Mouse (Mus musculus) forebrain, embryonic 15.5 days (tissue): ENCODE results near the gene Tex2. TPM values are rescaled to one million over a fixed set of nuclear protein-coding genes. Genes with fewer than 3 reads are reported as not detected.

Experiments used
- ATAC-seq: fragments of 200-750 bp; cut with Nextera tagmentation; replicated peaks from 2 replicates; pipeline ENCODE4 v1.8.0; 2017; ENCODE audit warnings: mild to moderate bottlenecking, moderate TSS enrichment, moderate library complexity
- H3K27ac ChIP-seq: fragments of 300-500 bp; sonication (generic); replicated peaks from 2 replicates; pipeline ENCODE4 v1.5.1; 2015; ENCODE audit warnings: mild to moderate bottlenecking, inconsistent platforms
- H3K27me3 ChIP-seq: fragments of 300-500 bp; sonication (generic); 2 replicates; pipeline ENCODE4 v1.6.1; 2015; ENCODE audit warnings: inconsistent platforms
- H3K36me3 ChIP-seq: fragments of 300-500 bp; sonication (generic); 2 replicates; pipeline ENCODE4 v1.6.1; 2015; ENCODE audit warnings: mild to moderate bottlenecking, inconsistent platforms
- H3K4me1 ChIP-seq: fragments of 300-500 bp; sonication (generic); 2 replicates; pipeline ENCODE4 v1.6.1; 2015; ENCODE audit warnings: inconsistent platforms
- H3K4me2 ChIP-seq: fragments of 300-500 bp; sonication (generic); replicated peaks from 2 replicates; pipeline ENCODE4 v1.6.1; 2015; ENCODE audit warnings: mild to moderate bottlenecking, inconsistent platforms
- H3K4me3 ChIP-seq: fragments of 300-500 bp; sonication (generic); 2 replicates; pipeline ENCODE4 v1.5.1; 2015; ENCODE audit warnings: mild to moderate bottlenecking, inconsistent platforms
- H3K9ac ChIP-seq: fragments of 300-500 bp; sonication (generic); replicated peaks from 2 replicates; pipeline ENCODE4 v1.6.1; 2015; ENCODE audit warnings: mild to moderate bottlenecking, inconsistent platforms
- H3K9me3 ChIP-seq: fragments of 300-500 bp; sonication (generic); 2 replicates; pipeline ENCODE4 v1.6.1; 2016; ENCODE audit warnings: inconsistent platforms
- WGBS: fragments of 180-500 bp; shearing (Covaris S2); methylation state at CpG from one replicate; pipeline ENCODE4 v1.1.7; 2015; ENCODE audit warnings: mixed read lengths; 5-methylcytosine and 5-hydroxymethylcytosine counted together
- polyA plus RNA-seq: library from polyadenylated mRNA; unstranded; fragments of >200 nt; fragmentation: Nextera tagmentation; extraction: Ambion mirVana; gene quantifications from 2 replicates; pipeline ENCODE4 v1.2.1, GENCODE M21; 2015

Gene Tex2
- polyA plus RNA-seq, 1 experiment from 2014 or later: 15.2 TPM

DNA sequence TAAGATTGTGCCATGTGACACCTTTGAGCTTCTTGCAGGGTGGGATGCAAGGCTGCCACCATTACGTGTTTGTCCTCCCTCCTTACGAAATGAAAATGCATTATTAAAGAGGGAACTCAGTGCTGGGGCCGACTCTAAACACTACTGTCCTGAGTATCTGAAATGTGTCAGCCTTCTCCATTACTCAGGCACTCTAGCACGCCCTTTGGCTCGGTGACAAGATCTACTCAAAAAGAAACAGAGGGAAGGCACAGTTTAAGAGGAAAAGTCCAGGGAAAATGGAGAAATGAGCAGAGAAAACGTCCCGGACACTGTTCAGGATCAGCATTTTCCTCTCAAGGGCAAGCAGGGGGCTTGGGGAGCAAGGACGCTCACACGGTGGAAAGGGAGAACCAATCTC, 40.3 kb downstream of the Tex2 start:
- Histone ChIP-seq H3K4me3 (no peak overlapping the region), H3K9ac (no peak overlapping the region), H3K9me3 (no peaks in the 10 kb centered on the region), H3K27me3 (no peaks in the 10 kb centered on the region), H3K27ac (no peak overlapping the region), H3K4me2 (no peak overlapping the region), H3K36me3 (no peaks in the 10 kb centered on the region), H3K4me1 (peaks cover 9% of the 10 kb centered on the region; the same call in 1 of the 2 replicates)
- 69% methylated on average over 9 of the region's 9 CpGs for WGBS
- ATAC-seq: no peak

- Histone ChIP-seq H3K4me3 (no peak overlapping the region), H3K4me2 (no peak overlapping the region), H3K27ac (no peak overlapping the region), H3K36me3 (0 out of 2 replicates have a peak, but pooled peaks cover 1% of the 10 kb centered on the region), H3K9ac (no peak overlapping the region), H3K9me3 (no peaks in the 10 kb centered on the region), H3K27me3 (no peaks in the 10 kb centered on the region), H3K4me1 (peaks cover 9% of the 10 kb centered on the region; the same call in 1 of the 2 replicates)
- ATAC-seq: no peak
- 64% methylated on average over 15 of the region's 15 CpGs for WGBS
Measured at GRCm38 (mm10) chr11:106572020-106572782, 41.0 kb downstream of the Tex2 start.

DNA sequence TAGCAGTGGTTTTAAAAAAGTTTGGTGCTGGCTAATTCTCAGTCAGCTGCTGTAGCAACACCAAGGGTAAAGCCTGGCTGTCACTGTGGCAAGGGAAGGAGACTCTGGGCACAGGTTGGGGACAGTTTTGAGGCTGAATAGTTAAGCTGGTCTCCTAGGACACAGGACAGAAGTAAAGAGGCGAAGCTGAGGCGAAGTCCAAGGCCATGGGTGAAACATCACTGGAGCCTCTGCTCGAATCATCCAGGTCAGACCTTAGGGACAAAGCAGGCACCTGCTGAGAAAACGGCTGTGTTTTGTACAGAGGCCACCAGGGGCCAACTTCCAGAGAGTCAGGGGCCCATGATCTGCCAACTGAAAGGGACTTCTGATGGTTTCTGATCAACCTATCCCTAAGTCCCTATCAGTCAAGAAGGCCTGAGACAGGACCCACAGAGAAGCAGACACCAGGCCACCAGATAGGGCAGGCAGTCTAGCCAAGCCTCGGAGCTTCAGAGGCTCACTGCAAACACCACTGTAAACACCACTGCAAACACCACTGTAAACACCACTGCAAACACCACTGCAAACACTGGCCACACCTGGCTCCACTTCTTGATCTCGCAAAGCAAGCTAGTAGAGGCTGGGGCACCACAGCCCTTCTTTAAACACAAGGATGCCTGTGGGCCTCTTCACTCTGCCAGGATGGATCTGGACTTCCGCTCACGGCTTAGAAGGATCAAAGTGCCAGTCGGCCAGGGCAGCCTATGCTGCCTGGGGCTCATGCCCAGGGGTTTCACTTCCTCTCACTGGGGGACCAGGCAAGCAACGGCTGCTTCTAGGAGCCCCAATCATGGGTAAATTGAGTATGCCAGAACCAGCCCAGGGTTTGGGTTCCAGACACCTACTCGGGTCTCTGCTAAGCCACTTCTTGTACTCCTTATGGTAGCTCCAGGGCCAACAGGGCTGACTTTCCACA, 41.9 kb downstream of the Tex2 start:
- Histone ChIP-seq H3K4me2 (no peak overlapping the region), H3K27ac (no peak overlapping the region), H3K9ac (no peak overlapping the region), H3K4me3 (no peak overlapping the region), H3K9me3 (no peaks in the 10 kb centered on the region), H3K27me3 (no peaks in the 10 kb centered on the region), H3K4me1 (peaks cover 9% of the 10 kb centered on the region; the same call in 1 of the 2 replicates), H3K36me3 (peaks cover 10% of the 10 kb centered on the region; the same call in 1 of the 2 replicates)
- no peak for ATAC-seq
- WGBS: 76% methylated on average over 11 of the region's 11 CpGs

GRCm38 (mm10) chr11:106568329-106568960, 44.8 kb downstream of the Tex2 start:
- Histone ChIP-seq H3K9ac (no peak overlapping the region), H3K27me3 (no peaks in the 10 kb centered on the region), H3K4me3 (no peak overlapping the region), H3K27ac (no peak overlapping the region), H3K36me3 (peaks cover 13% of the 10 kb centered on the region; the same call in 1 of the 2 replicates), H3K4me2 (no peak overlapping the region), H3K9me3 (no peaks in the 10 kb centered on the region), H3K4me1 (peaks cover 9% of the 10 kb centered on the region; the same call in 1 of the 2 replicates)
- WGBS: 70% methylated on average over 14 of the region's 14 CpGs
- no peak for ATAC-seq

DNA sequence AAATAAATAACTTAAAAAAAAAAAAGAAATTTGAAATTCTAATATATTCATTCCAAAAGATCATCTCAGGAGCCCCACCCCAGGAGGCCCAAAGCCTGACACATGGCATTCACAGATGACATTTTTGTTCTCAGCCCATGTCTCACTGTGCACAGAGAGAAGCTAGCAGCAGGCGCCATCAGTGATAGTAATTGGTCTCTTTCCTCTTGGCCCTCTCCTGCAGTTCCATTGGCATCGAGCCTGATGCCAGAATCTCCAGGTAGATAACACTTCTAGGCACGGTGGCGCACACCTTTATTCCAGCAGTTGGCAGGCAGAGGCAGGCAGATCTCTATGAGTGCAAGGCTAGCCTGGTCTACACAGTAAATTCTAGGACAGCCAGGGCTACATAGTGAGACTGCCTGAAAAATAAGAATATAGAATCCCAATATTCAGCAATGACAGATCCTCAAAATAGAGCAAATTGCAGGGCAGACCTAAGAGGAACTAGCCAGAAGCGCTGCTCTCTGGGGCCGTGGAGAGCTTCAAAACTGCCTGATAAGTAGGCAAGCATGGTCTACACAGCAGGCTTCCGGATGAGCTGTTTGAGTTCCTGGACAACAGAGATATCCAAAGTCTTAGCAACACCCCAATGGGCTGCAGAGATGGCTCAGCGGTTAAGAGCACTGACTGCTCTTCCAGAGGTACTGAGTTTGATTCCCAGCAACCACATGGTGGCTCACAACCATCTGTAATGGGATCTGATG, 47.0 kb downstream of the Tex2 start:
- WGBS: 94% methylated on average over 8 of the region's 8 CpGs

GRCm38 (mm10) chr11:106564261-106564660, 49.0 kb downstream of the Tex2 start:
- 84% methylated on average over 12 of the region's 12 CpGs for WGBS
- no peak overlapping the region for H3K4me2 ChIP-seq
- H3K27me3 ChIP-seq: no peaks in the 10 kb centered on the region
- no peak for ATAC-seq
- H3K27ac ChIP-seq: no peak overlapping the region
- no peak overlapping the region for H3K4me3 ChIP-seq
- H3K9ac ChIP-seq: no peak overlapping the region
- H3K9me3 ChIP-seq: no peaks in the 10 kb centered on the region
- H3K4me1 ChIP-seq: no peaks in the 10 kb centered on the region
- peaks cover 13% of the 10 kb centered on the region; the same call in 1 of the 2 replicates for H3K36me3 ChIP-seq

More for the DNA sequence above, 47.0 kb downstream of the Tex2 start:
- H3K4me1 ChIP-seq: no peaks in the 10 kb centered on the region
- H3K36me3 ChIP-seq: peaks cover 13% of the 10 kb centered on the region; the same call in 1 of the 2 replicates
- no peak overlapping the region for H3K4me3 ChIP-seq
- no peaks in the 10 kb centered on the region for H3K9me3 ChIP-seq
- H3K4me2 ChIP-seq: no peak overlapping the region
- H3K27ac ChIP-seq: no peak overlapping the region
- H3K27me3 ChIP-seq: no peaks in the 10 kb centered on the region
- H3K9ac ChIP-seq: no peak overlapping the region
- ATAC-seq: no peak

- WGBS: 90% methylated on average over 4 of the region's 4 CpGs
- Histone ChIP-seq H3K36me3 (peaks cover 13% of the 10 kb centered on the region; the same call in 1 of the 2 replicates), H3K4me3 (no peak overlapping the region), H3K9ac (no peak overlapping the region), H3K27me3 (no peaks in the 10 kb centered on the region), H3K4me1 (no peaks in the 10 kb centered on the region), H3K9me3 (no peaks in the 10 kb centered on the region), H3K4me2 (no peak overlapping the region), H3K27ac (no peak overlapping the region)
- no peak for ATAC-seq
Measured at GRCm38 (mm10) chr11:106562707-106563106, 50.5 kb downstream of the Tex2 start.

DNA sequence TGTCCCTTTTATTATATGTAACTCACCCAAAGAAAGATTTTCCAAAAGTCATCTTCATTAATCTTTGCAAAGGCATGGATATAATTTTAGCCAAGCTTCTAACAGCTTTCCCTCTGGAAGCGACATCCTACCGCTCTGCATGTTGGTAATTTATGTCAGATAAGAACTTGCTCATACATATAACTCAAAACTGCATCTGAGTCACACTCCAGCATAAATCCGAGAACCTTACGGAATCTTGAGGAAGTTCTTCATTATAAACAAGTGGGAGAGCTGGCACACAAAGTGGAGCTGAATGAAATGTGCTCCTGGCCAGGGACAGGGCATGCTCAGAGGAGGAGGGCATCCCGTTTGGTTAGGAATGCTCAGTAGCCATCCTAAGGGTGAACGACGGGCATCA, 53.5 kb downstream of the Tex2 start:
- no peaks in the 10 kb centered on the region for H3K36me3 ChIP-seq
- no peak overlapping the region for H3K9ac ChIP-seq
- no peak overlapping the region for H3K4me2 ChIP-seq
- H3K27ac ChIP-seq: no peak overlapping the region
- no peaks in the 10 kb centered on the region for H3K9me3 ChIP-seq
- no peak for ATAC-seq
- H3K4me1 ChIP-seq: peaks cover 3% of the 10 kb centered on the region; the same call in 1 of the 2 replicates
- H3K4me3 ChIP-seq: no peak overlapping the region
- H3K27me3 ChIP-seq: no peaks in the 10 kb centered on the region
- WGBS: 93% methylated on average over 7 of the region's 7 CpGs

DNA sequence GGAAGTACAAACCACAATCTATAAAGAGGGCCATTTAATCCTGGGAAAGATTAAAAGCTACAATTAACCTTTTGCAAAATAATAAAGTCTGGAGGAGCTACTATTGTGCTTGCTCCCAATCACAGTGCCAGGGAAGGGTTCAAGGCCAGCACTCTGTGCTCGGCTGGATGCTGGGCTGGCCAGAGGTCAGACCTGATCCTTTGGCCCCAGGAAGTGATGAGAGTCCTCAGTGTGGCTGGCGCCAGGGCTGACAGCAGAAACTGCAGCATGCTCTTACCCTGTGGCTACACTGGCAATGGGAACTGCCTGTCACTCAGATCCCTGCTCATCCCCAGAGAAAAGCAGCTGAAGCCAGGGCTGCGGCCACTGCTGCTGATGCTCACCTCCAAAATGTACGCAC, 55.2 kb downstream of the Tex2 start:
- Histone ChIP-seq H3K4me1 (peaks cover 4% of the 10 kb centered on the region; the same call in 1 of the 2 replicates), H3K4me3 (no peak overlapping the region), H3K27ac (no peak overlapping the region), H3K9ac (no peak overlapping the region), H3K4me2 (no peak overlapping the region), H3K36me3 (no peaks in the 10 kb centered on the region), H3K27me3 (no peaks in the 10 kb centered on the region), H3K9me3 (no peaks in the 10 kb centered on the region)
- WGBS: 74% methylated on average over 4 of the region's 4 CpGs
- ATAC-seq: no peak

GRCm38 (mm10) chr11:106557398-106557797, 55.8 kb downstream of the Tex2 start:
- Histone ChIP-seq H3K4me1 (peaks cover 4% of the 10 kb centered on the region; the same call in 1 of the 2 replicates), H3K4me3 (no peak overlapping the region), H3K27me3 (no peaks in the 10 kb centered on the region), H3K36me3 (no peaks in the 10 kb centered on the region), H3K9ac (no peak overlapping the region), H3K27ac (no peak overlapping the region), H3K9me3 (no peaks in the 10 kb centered on the region), H3K4me2 (no peak overlapping the region)
- WGBS: 78% methylated on average over 7 of the region's 7 CpGs
- ATAC-seq: no peak

DNA sequence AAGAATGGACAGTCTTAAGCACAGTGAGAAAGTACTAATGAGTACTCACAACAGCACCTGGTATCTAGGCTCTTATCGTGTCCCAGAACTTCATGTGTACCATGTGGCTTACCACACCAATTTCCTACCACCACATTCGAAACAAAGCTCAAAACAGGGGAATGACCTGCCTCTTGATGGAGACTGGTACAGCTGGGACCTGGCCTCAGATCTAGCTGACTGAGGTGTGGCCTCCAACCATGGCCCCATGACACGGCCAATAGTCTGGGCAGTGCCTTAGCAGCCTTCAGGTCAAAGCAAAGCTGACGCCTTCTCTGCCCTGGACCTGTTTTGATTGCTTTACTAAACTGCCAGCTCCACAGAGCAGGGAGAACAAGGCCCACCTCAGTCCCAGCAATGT, 56.5 kb downstream of the Tex2 start:
- H3K4me1 ChIP-seq: peaks cover 4% of the 10 kb centered on the region; the same call in 1 of the 2 replicates
- H3K27me3 ChIP-seq: no peaks in the 10 kb centered on the region

More for the DNA sequence above, 56.5 kb downstream of the Tex2 start:
- H3K27ac ChIP-seq: no peak overlapping the region
- ATAC-seq: no peak
- no peak overlapping the region for H3K4me2 ChIP-seq
- no peaks in the 10 kb centered on the region for H3K36me3 ChIP-seq
- WGBS: 86% methylated on average over 4 of the region's 4 CpGs
- H3K9ac ChIP-seq: no peak overlapping the region
- no peaks in the 10 kb centered on the region for H3K9me3 ChIP-seq
- no peak overlapping the region for H3K4me3 ChIP-seq
